ENCODE assay signal across 19 mouse cellular contexts in genomic region chr5:32141899-32142298, GRCm38 (mm10). TPM values are rescaled to one million over a fixed set of nuclear protein-coding genes. Genes with fewer than 3 reads are reported as not detected.
DNase-seq lines count a peak whose midpoint lies in the region; ATAC-seq and TF ChIP-seq lines count a peak whose summit lies in the region.
"Had no signal": no experiment of that assay in that cellular context is flagged by ENCODE, and none has a peak within 500 bp of the region (broad histone marks: within the 10 kb centered on the region; RNA-seq: fewer than 3 reads in every experiment).

No protein-coding gene starts in this region.

- H3K9ac ChIP-seq in kidney, embryonic 16.5 days (replicated peaks; ENCODE audit: low read length): peak overlapping the region; percentile 14; the same call in 1 of the 2 replicates
- H3K9ac ChIP-seq in intestine, embryonic 15.5 days: no peak overlapping the region
- H3K9ac ChIP-seq in stomach, embryonic 16.5 days (ENCODE audit: low read length): peak overlapping the region; percentile 8; the same call in 1 of the 2 replicates
- H3K9ac ChIP-seq: forebrain, embryonic 13.5 days; hindbrain, embryonic 13.5 days had no signal

- peak; percentile 14 for DNase-seq in gastrocnemius, adult 2 months
- DNase-seq in gastrocnemius, postnatal 36 days: no peak
- DNase-seq in kidney, postnatal 14 days: no peak
- no peak for DNase-seq in cerebellum, postnatal 25 days
- DNase-seq: adrenal gland, postnatal 36 days; cerebellum, adult 9-11 months; left cerebral cortex, postnatal 4 days; lung, adult 18-20 months; lung, postnatal 14 days; midbrain, embryonic 14.5 days had no signal

- H3K27ac ChIP-seq in gastrocnemius, adult 2 months: peak overlapping the region; percentile 77
- no peak overlapping the region for H3K27ac ChIP-seq in kidney, embryonic 16.5 days (ENCODE audit: low read length)
- H3K27ac ChIP-seq in intestine, embryonic 15.5 days: no peak overlapping the region
- H3K27ac ChIP-seq in stomach, embryonic 16.5 days (ENCODE audit: low read length): peak overlapping the region; percentile 5; the same call in 1 of the 2 replicates
- H3K27ac ChIP-seq: forebrain, embryonic 13.5 days; hindbrain, embryonic 13.5 days; left cerebral cortex, adult 2 months had no signal

- intact Hi-C loops in gastrocnemius, adult 2 months (cut with DNase I): loop anchor here (2.0 kb wide), 1 partner anchor 577 kb away; no protein-coding TSS in a partner anchor
- intact Hi-C loops in gastrocnemius, postnatal 36 days (cut with DNase I): no loop called here

- 78% methylated on average over 2 of the region's 2 CpGs for WGBS in kidney, embryonic 16.5 days
- WGBS in intestine, embryonic 15.5 days: 77% methylated on average over 2 of the region's 2 CpGs
- WGBS in stomach, embryonic 16.5 days: 66% methylated on average over 2 of the region's 2 CpGs

- H3K4me2 ChIP-seq in kidney, embryonic 16.5 days (replicated peaks; ENCODE audit: low read depth, low read length): peak overlapping the region; percentile 31; the same call in 1 of the 2 replicates
- H3K4me2 ChIP-seq in intestine, embryonic 15.5 days (replicated peaks): peak overlapping the region; percentile 19; the same call in 1 of the 2 replicates
- peak overlapping the region; percentile 85 for H3K4me2 ChIP-seq in stomach, embryonic 16.5 days (ENCODE audit: low read depth, low read length)
- H3K4me2 ChIP-seq: forebrain, embryonic 13.5 days; hindbrain, embryonic 13.5 days; liver, embryonic 11.5 days had no signal

- H3K36me3 ChIP-seq in kidney, embryonic 16.5 days (ENCODE audit: insufficient read depth, low read length): peaks cover 2% of the 10 kb centered on the region
- peaks cover 10% of the 10 kb centered on the region for H3K36me3 ChIP-seq in intestine, embryonic 15.5 days
- H3K36me3 ChIP-seq in stomach, embryonic 16.5 days (ENCODE audit: control insufficient read depth, insufficient read depth, low read length): peaks cover 4% of the 10 kb centered on the region
- H3K36me3 ChIP-seq: hindbrain, embryonic 13.5 days had no signal

- H3K27me3 ChIP-seq in kidney, embryonic 16.5 days (ENCODE audit: insufficient read depth, low read length): no peaks in the 10 kb centered on the region
- H3K27me3 ChIP-seq in intestine, embryonic 15.5 days (replicated peaks): no peaks in the 10 kb centered on the region
- H3K27me3 ChIP-seq in stomach, embryonic 16.5 days (ENCODE audit: control insufficient read depth, insufficient read depth, low read length): no peaks in the 10 kb centered on the region

- TF ChIP-seq CTCF in gastrocnemius, adult 2 months (IDR thresholded peaks at IDR 0.05): no peak

- H3K4me1 ChIP-seq in kidney, embryonic 16.5 days (ENCODE audit: insufficient read depth, low read length): peaks cover 49% of the 10 kb centered on the region
- H3K4me1 ChIP-seq in intestine, embryonic 15.5 days (replicated peaks): peaks cover 30% of the 10 kb centered on the region
- H3K4me1 ChIP-seq in stomach, embryonic 16.5 days (ENCODE audit: control insufficient read depth, insufficient read depth, low read length): peaks cover 39% of the 10 kb centered on the region

- H3K9me3 ChIP-seq in kidney, embryonic 16.5 days (ENCODE audit: low read length): no peaks in the 10 kb centered on the region
- no peaks in the 10 kb centered on the region for H3K9me3 ChIP-seq in intestine, embryonic 15.5 days
- no peaks in the 10 kb centered on the region for H3K9me3 ChIP-seq in stomach, embryonic 16.5 days (replicated peaks; ENCODE audit: control insufficient read depth, low read length)
- H3K9me3 ChIP-seq: forebrain, embryonic 13.5 days; hindbrain, embryonic 13.5 days had no signal

- H3K4me3 ChIP-seq in gastrocnemius, adult 2 months: peak overlapping the region; percentile 15; the same call in 1 of the 2 replicates
- no peak overlapping the region for H3K4me3 ChIP-seq in kidney, embryonic 16.5 days (ENCODE audit: low read length)
- no peak overlapping the region for H3K4me3 ChIP-seq in intestine, embryonic 15.5 days (replicated peaks)
- peak overlapping the region; percentile 9; the same call in 1 of the 2 replicates for H3K4me3 ChIP-seq in stomach, embryonic 16.5 days (replicated peaks; ENCODE audit: low read length)
- H3K4me3 ChIP-seq: erythroblast, embryonic 14.5 days; forebrain, embryonic 13.5 days; hindbrain, embryonic 13.5 days; left cerebral cortex, adult 2 months had no signal

- ATAC-seq in kidney, embryonic 16.5 days (ENCODE audit: low FRiP score, low TSS enrichment): no peak
- ATAC-seq in intestine, embryonic 15.5 days: no peak
- no peak for ATAC-seq in stomach, embryonic 16.5 days (ENCODE audit: insufficient read depth, low FRiP score)
- ATAC-seq: CD4-positive, CD25-positive, alpha-beta regulatory T cell, adult 4 months; forebrain, embryonic 13.5 days had no signal

RNA-seq across cellular contexts. Expression of gene Fosl2, which starts 6.3 kb away (rescaled TPM):
- 10 to 100 TPM; 12.8 to 14.9 TPM for total RNA-seq in gastrocnemius, adult 2 months (2021)
- 10 to 100 TPM in 1 of 2 experiments, 1 to 10 TPM in 1; 9.0 to 16.5 TPM for total RNA-seq in gastrocnemius, postnatal 36 days (2021)
- polyA plus RNA-seq in kidney, embryonic 16.5 days (2015; fragmentation: Nextera tagmentation; extraction: Ambion mirVana): 5.5 and 6.5 TPM in 2 replicates
- polyA plus RNA-seq in intestine, embryonic 15.5 days (2015; fragmentation: Nextera tagmentation; extraction: Ambion mirVana): 7.1 and 7.3 TPM in 2 replicates
- polyA plus RNA-seq in stomach, embryonic 16.5 days (2015; fragmentation: Nextera tagmentation; extraction: Ambion mirVana): 13.3 and 14.3 TPM in 2 replicates

Comparison
In these comparisons a context has a peak if more than half of its experiments do, and no peak if none do; other contexts are left out.
1. H3K27ac ChIP-seq: peak in gastrocnemius, adult 2 months (single experiment) and stomach, embryonic 16.5 days (single experiment); none in kidney, embryonic 16.5 days (single experiment) and intestine, embryonic 15.5 days (single experiment).
2. H3K4me3 ChIP-seq: peak in gastrocnemius, adult 2 months (single experiment) and stomach, embryonic 16.5 days (single experiment); none in kidney, embryonic 16.5 days (single experiment) and intestine, embryonic 15.5 days (single experiment).
3. H3K4me2 ChIP-seq: peak in every context shown above with its lines; median percentile 85 in stomach, embryonic 16.5 days; 31 in kidney, embryonic 16.5 days; 19 in intestine, embryonic 15.5 days.